Mouse (Mus musculus): ENCODE results near the gene Palm2.

- TF ChIP-seq CTCF (conservative IDR thresholded peaks at IDR 0.05; ENCODE audit: low read length) (no peak), POU5F1 (IDR thresholded peaks at IDR 0.05; ENCODE audit: borderline replicate concordance, low read length) (no peak), NANOG (IDR thresholded peaks at IDR 0.05; ENCODE audit: borderline replicate concordance, low read length) (no peak)
Measured at GRCm38 (mm10) chr4:57452661-57453060, 18.6 kb downstream of the Palm2 start.

All from E14TG2a.4 (cell line).